Mouse (Mus musculus) gonadal fat pad, adult 2 months (tissue): Measurements from ENCODE around the gene Iglon5. TPM values are rescaled to one million over a fixed set of nuclear protein-coding genes. Genes with fewer than 3 reads are reported as not detected.

Experiments used
- DNase-seq: peaks from one replicate; pipeline ENCODE4 v3.0.0-alpha.2; 2012; ENCODE audit warnings: low read depth
- polyA plus RNA-seq: library from polyadenylated mRNA; depleted of rRNA; stranded (reverse); fragments of >200 nt; gene quantifications from 2 replicates; pipeline ENCODE4 v1.2.3, GENCODE M21; 2012; rRNA removed

Gene Iglon5
- polyA plus RNA-seq, 1 experiment: 1.3 TPM

GRCm38 (mm10) chr7:43427406-43427805 is 62.5 kb downstream of the Iglon5 start, which contains the start of gene Lim2:
Gene Lim2, plus strand, starts transcription at chr7:43427670.
- no peak for DNase-seq

GRCm38 (mm10) chr7:43423991-43424625 is 65.8 kb downstream of the Iglon5 start:
- no peak for DNase-seq

DNA sequence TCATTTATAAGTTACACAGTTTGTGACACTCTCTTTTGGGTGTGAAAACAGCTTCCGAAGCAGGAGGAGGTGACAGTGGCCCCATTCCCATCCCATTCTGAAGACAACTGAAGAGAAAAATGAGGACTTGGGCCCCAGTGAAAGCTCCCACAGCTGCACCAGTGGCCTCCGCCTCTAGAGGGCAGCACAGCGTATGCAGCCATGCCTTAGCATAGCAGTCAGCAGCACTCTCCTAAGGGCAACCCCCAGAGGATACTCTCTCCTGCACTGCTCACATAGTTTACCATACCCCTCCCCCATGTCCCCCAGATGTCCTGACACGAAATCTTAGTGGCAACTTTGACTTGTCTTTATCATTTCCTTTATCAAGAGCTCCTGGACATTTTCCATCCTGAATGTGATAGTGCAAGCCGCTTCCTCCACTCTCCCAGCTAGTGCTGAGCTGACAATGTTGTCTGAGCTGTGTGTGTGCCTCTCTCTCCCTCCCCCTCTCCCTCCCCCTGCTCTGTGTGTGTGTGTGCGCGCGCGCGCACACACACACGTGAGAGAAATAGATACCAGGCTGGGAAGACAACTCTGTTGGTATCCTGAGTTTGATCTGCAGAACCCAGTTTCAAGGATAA is 66.8 kb downstream of the Iglon5 start:
- no peak for DNase-seq

Other genes with a start within 250 kb of the Iglon5 start
- gene Zfp715, start 176.8 kb downstream of the Iglon5 start, polyA plus RNA-seq: 5.4 and 6.5 TPM in 2 replicates
- gene Siglecf, start 138.7 kb downstream of the Iglon5 start, polyA plus RNA-seq: 0.19 and 0.88 TPM in 2 replicates
- gene Siglecg, start 81.9 kb downstream of the Iglon5 start, polyA plus RNA-seq: 2.0 and 2.2 TPM in 2 replicates
- gene Lim2, start 62.4 kb downstream of the Iglon5 start, polyA plus RNA-seq: 0.04 TPM in 1 of 2 replicates, not detected in the other
- 3.1 and 4.1 TPM in 2 replicates for gene Nkg7, start 53.0 kb downstream of the Iglon5 start, polyA plus RNA-seq
- gene Cldnd2, start 49.3 kb downstream of the Iglon5 start, polyA plus RNA-seq: 0.27 and 0.38 TPM in 2 replicates
- 171 and 189 TPM in 2 replicates for gene Etfb, start 46.0 kb downstream of the Iglon5 start, polyA plus RNA-seq
- gene Gm45233, start 45.9 kb downstream of the Iglon5 start, polyA plus RNA-seq: 3.0 and 3.3 TPM in 2 replicates
- 4.7 and 5.2 TPM in 2 replicates for gene Vsig10l, start 26.9 kb downstream of the Iglon5 start, polyA plus RNA-seq
- not detected in 2 replicates for gene 4931406B18Rik, start 15.9 kb upstream of the Iglon5 start, polyA plus RNA-seq
- 11.1 and 11.2 TPM in 2 replicates for gene Cd33, start 54.4 kb upstream of the Iglon5 start, polyA plus RNA-seq
- 1.9 and 2.4 TPM in 2 replicates for gene Zfp658, start 72.2 kb upstream of the Iglon5 start, polyA plus RNA-seq
- gene Zfp719, start 89.5 kb upstream of the Iglon5 start, polyA plus RNA-seq: 3.2 and 4.2 TPM in 2 replicates
- 0.08 and 0.18 TPM in 2 replicates for gene Zfp819, start 117.1 kb upstream of the Iglon5 start, polyA plus RNA-seq
- gene Ceacam18, start 144.6 kb upstream of the Iglon5 start, polyA plus RNA-seq: not detected in 2 replicates
- gene Siglece, start 170.1 kb upstream of the Iglon5 start, polyA plus RNA-seq: 3.1 and 5.4 TPM in 2 replicates
- 11.5 and 15.1 TPM in 2 replicates for gene Ctu1, start 181.9 kb upstream of the Iglon5 start, polyA plus RNA-seq
- 0.13 TPM in 1 of 2 replicates, not detected in the other for gene Klk14, start 200.3 kb upstream of the Iglon5 start, polyA plus RNA-seq
- gene Klk13, start 222.5 kb upstream of the Iglon5 start, polyA plus RNA-seq: 0.22 and 0.38 TPM in 2 replicates